Mouse (Mus musculus) brain, embryonic 18.5 days (tissue): ENCODE measurements around the gene Gm14305.
"Not testable (repeated sequence)": the region's sequence is repeated elsewhere in the genome, so short reads cannot be mapped to it uniquely, and the experiment has no call there.

Source experiments
- DNase-seq: peaks from one replicate; pipeline ENCODE4 v3.0.0-alpha.2; 2012; ENCODE audit warnings: low read depth, low spot score

Gene Gm14305

GRCm38 (mm10) chr2:176708051-176708450, at the start of gene Gm14305:
Gene Gm14305 (plus strand): TSS chr2:176708328.
- not testable (repeated sequence) for DNase-seq

DNA sequence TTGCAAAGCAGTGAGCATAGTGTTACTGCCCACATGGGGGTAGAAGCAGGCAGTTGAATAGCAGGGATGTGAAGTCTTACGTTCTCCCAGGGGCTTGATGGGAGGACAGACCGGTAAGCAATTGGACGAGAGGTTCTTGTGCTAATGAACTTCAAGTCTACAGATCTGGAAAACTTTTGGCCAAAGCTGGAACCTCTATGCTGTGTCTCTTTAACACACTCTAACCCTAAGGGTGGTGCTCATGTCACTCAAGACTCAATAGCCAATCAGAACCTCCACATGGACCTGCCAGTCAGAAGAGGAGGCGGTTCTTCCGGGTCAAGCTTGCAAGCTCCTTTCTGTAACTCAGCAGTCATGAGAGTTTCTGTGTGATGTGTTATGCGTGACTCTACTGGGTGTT, 37.9 kb upstream of the Gm14305 start, which contains the start of gene Zfp973:
TSS of gene Zfp973 (plus strand) at position 301 of the 400 bp plus-strand sequence.
- not testable (repeated sequence) for DNase-seq
